Mouse (Mus musculus): ENCODE measurements at regions not wholly inside any gene's neighbourhood (a gene's known extent, or its start where the extent isn't known, plus 50 kb on each side); places are given as distances from the start of the nearest gene placed in this dataset.

GRCm38 (mm10) chr13:97320298-97320697 is 79.4 kb downstream of the Enc1 start:
- Histone ChIP-seq H3K4me1 (ENCODE audit: control insufficient read depth, insufficient read depth, low read length) (peaks cover 4% of the 10 kb centered on the region; the same call in 1 of the 2 replicates), H3K9ac (ENCODE audit: low read depth, low read length, severe bottlenecking) (no peak overlapping the region), H3K9me3 (ENCODE audit: control insufficient read depth, low read length) (no peaks in the 10 kb centered on the region), H3K4me2 (replicated peaks; ENCODE audit: low read depth, low read length, severe bottlenecking) (no peak overlapping the region), H3K36me3 (ENCODE audit: control insufficient read depth, insufficient read depth, low read length) (no peaks in the 10 kb centered on the region), H3K27me3 (ENCODE audit: control insufficient read depth, insufficient read depth, low read length) (no peaks in the 10 kb centered on the region), H3K4me3 (replicated peaks; ENCODE audit: low read length) (no peak overlapping the region), H3K27ac (replicated peaks; ENCODE audit: low read depth, low read length) (no peak overlapping the region)
- TF ChIP-seq POLR2A (IDR thresholded peaks at IDR 0.05; ENCODE audit: borderline replicate concordance, extremely low read depth, insufficient read depth, insufficient read length): no peak
- ATAC-seq (ENCODE audit: low FRiP score, low read depth) (no peak), DNase-seq (ENCODE audit: low spot score) (no peak)
- 81% methylated on average over 1 of the region's 1 CpGs for WGBS

GRCm38 (mm10) chr13:97317633-97318032 is 76.7 kb downstream of the Enc1 start:
- H3K9me3 ChIP-seq (ENCODE audit: control insufficient read depth, low read length): no peaks in the 10 kb centered on the region
- TF ChIP-seq POLR2A (IDR thresholded peaks at IDR 0.05; ENCODE audit: borderline replicate concordance, extremely low read depth, insufficient read depth, insufficient read length): no peak
- no peak for DNase-seq (ENCODE audit: low spot score)
- no peak overlapping the region for H3K9ac ChIP-seq (ENCODE audit: low read depth, low read length, severe bottlenecking)
- ATAC-seq (ENCODE audit: low FRiP score, low read depth): no peak
- no peaks in the 10 kb centered on the region for H3K36me3 ChIP-seq (ENCODE audit: control insufficient read depth, insufficient read depth, low read length)
- WGBS: 9% methylated on average over 3 of the region's 3 CpGs
- no peak overlapping the region for H3K4me3 ChIP-seq (replicated peaks; ENCODE audit: low read length)
- no peak overlapping the region for H3K4me2 ChIP-seq (replicated peaks; ENCODE audit: low read depth, low read length, severe bottlenecking)
- H3K4me1 ChIP-seq (ENCODE audit: control insufficient read depth, insufficient read depth, low read length): peaks cover 11% of the 10 kb centered on the region
- H3K27me3 ChIP-seq (ENCODE audit: control insufficient read depth, insufficient read depth, low read length): no peaks in the 10 kb centered on the region
- no peak overlapping the region for H3K27ac ChIP-seq (replicated peaks; ENCODE audit: low read depth, low read length)

GRCm38 (mm10) chr13:97312420-97313370 is 71.8 kb downstream of the Enc1 start:
- Histone ChIP-seq H3K9ac (ENCODE audit: low read depth, low read length, severe bottlenecking) (no peak overlapping the region), H3K4me1 (ENCODE audit: control insufficient read depth, insufficient read depth, low read length) (peaks cover 26% of the 10 kb centered on the region), H3K36me3 (ENCODE audit: control insufficient read depth, insufficient read depth, low read length) (no peaks in the 10 kb centered on the region), H3K4me3 (replicated peaks; ENCODE audit: low read length) (no peak overlapping the region), H3K4me2 (replicated peaks; ENCODE audit: low read depth, low read length, severe bottlenecking) (no peak overlapping the region), H3K27ac (replicated peaks; ENCODE audit: low read depth, low read length) (no peak overlapping the region), H3K9me3 (ENCODE audit: control insufficient read depth, low read length) (no peaks in the 10 kb centered on the region), H3K27me3 (ENCODE audit: control insufficient read depth, insufficient read depth, low read length) (no peaks in the 10 kb centered on the region)
- 73% methylated on average over 16 of the region's 16 CpGs for WGBS
- DNase-seq (ENCODE audit: low spot score) (no peak), ATAC-seq (ENCODE audit: low FRiP score, low read depth) (no peak)
- no peak for TF ChIP-seq POLR2A (IDR thresholded peaks at IDR 0.05; ENCODE audit: borderline replicate concordance, extremely low read depth, insufficient read depth, insufficient read length)

- DNase-seq (ENCODE audit: low spot score) (no peak), ATAC-seq (ENCODE audit: low FRiP score, low read depth) (no peak)
These were observed 70.4 kb downstream of the Enc1 start for GRCm38 (mm10) chr13:97311340-97311739.

GRCm38 (mm10) chr13:97310855-97311189 is 69.9 kb downstream of the Enc1 start:
- Histone ChIP-seq H3K4me2 (replicated peaks; ENCODE audit: low read depth, low read length, severe bottlenecking) (no peak overlapping the region), H3K27ac (replicated peaks; ENCODE audit: low read depth, low read length) (no peak overlapping the region), H3K9ac (ENCODE audit: low read depth, low read length, severe bottlenecking) (no peak overlapping the region), H3K4me3 (replicated peaks; ENCODE audit: low read length) (no peak overlapping the region), H3K36me3 (ENCODE audit: control insufficient read depth, insufficient read depth, low read length) (no peaks in the 10 kb centered on the region), H3K4me1 (ENCODE audit: control insufficient read depth, insufficient read depth, low read length) (peaks cover 21% of the 10 kb centered on the region), H3K9me3 (ENCODE audit: control insufficient read depth, low read length) (no peaks in the 10 kb centered on the region), H3K27me3 (ENCODE audit: control insufficient read depth, insufficient read depth, low read length) (no peaks in the 10 kb centered on the region)
- 28% methylated on average over 3 of the region's 3 CpGs for WGBS
- ATAC-seq (ENCODE audit: low FRiP score, low read depth) (no peak), DNase-seq (ENCODE audit: low spot score) (no peak)
- TF ChIP-seq POLR2A (IDR thresholded peaks at IDR 0.05; ENCODE audit: borderline replicate concordance, extremely low read depth, insufficient read depth, insufficient read length): no peak

More at GRCm38 (mm10) chr13:97311340-97311739, 70.4 kb downstream of the Enc1 start:
- H3K4me2 ChIP-seq (replicated peaks; ENCODE audit: low read depth, low read length, severe bottlenecking): no peak overlapping the region
- no peak for TF ChIP-seq POLR2A (IDR thresholded peaks at IDR 0.05; ENCODE audit: borderline replicate concordance, extremely low read depth, insufficient read depth, insufficient read length)
- no peaks in the 10 kb centered on the region for H3K27me3 ChIP-seq (ENCODE audit: control insufficient read depth, insufficient read depth, low read length)
- H3K4me3 ChIP-seq (replicated peaks; ENCODE audit: low read length): no peak overlapping the region
- no peaks in the 10 kb centered on the region for H3K36me3 ChIP-seq (ENCODE audit: control insufficient read depth, insufficient read depth, low read length)
- no peak overlapping the region for H3K27ac ChIP-seq (replicated peaks; ENCODE audit: low read depth, low read length)
- no peaks in the 10 kb centered on the region for H3K9me3 ChIP-seq (ENCODE audit: control insufficient read depth, low read length)
- peaks cover 21% of the 10 kb centered on the region for H3K4me1 ChIP-seq (ENCODE audit: control insufficient read depth, insufficient read depth, low read length)
- whole genome bisulfite sequencing: 23% methylated on average over 4 of the region's 4 CpGs
- H3K9ac ChIP-seq (ENCODE audit: low read depth, low read length, severe bottlenecking): no peak overlapping the region
